Mouse (Mus musculus): ENCODE data around the gene Hoxd4. TPM values are rescaled to one million over a fixed set of nuclear protein-coding genes. Genes with fewer than 3 reads are reported as not detected.

The Hoxd4 gene
- total RNA-seq, 2 experiments from 2014 or later: not detected

DNA sequence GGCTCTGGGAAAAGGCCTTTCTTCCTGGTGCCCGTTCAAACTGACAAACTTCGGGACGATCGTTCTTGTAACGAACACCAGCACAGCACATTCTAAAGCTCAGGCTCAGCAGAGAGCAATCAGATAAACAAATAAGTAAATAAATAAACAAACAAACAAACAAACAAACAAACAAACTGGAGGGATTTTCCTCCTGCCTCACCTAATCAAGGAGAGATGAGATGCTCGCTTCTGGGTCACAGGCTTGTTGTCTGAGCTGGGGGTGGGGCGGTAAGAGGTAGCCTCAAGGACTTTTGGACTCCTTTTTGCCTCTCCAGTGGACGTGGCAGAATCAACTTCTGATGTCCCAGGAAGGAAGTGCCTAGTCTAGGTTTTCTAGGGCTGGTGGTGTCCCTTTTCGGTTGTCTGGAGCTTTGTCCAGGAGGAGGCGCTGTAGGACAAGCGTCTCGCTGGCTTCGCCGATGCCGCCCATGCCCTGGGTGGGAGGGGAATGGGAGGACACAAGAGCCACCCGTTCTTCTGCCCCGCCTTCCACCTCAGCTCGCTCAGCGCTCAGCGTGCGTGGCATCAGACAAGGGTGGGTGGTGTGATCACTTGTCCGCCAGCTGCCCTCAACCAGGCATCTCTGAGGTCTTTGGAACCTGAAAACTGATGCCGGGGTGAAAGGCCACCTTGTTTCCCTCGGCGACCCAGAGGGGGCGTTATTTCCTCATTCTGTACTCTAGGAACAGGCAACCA, 3.9 kb downstream of the Hoxd4 start:
- intact Hi-C loops (cut with DNase I): loop anchor here (1.0 to 5.0 kb wide), 4 partner anchors 249 to 597 kb away; no protein-coding TSS in a partner anchor
- peak; percentile 66 to 70 for DNase-seq (ENCODE audit: low spot score in 2 of 2)

GRCm38 (mm10) chr2:74720384-74720783, 8.7 kb downstream of the Hoxd4 start:
- DNase-seq (ENCODE audit: low spot score in 2 of 2): no peak
- intact Hi-C loops (cut with DNase I): no loop called here

- intact Hi-C loops (cut with DNase I): no loop called here
- no peak for DNase-seq (ENCODE audit: low spot score in 2 of 2)
These were observed 9.3 kb downstream of the Hoxd4 start for GRCm38 (mm10) chr2:74720955-74721491.

DNA sequence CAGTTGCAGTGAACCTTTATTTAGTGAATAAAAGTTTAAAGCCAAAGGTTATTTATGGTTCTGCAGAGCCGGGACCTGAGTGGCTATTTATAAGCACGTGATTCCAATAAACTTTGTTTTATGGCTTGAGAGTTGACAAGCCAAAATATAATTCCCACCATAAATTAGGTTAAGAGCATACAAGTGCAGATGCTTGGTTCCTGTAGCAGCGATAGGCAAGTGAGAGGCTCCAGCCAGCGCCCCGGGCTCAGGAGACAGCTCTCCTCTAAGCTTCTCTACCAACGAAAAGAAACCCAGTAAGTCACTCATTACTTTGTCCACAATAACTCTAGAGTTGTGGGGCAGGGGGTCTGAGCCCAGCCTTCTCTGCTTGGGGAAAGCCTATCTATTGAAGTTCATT, 10.2 kb downstream of the Hoxd4 start:
- intact Hi-C loops (cut with DNase I): no loop called here

GRCm38 (mm10) chr2:74722949-74723348, 11.2 kb downstream of the Hoxd4 start:
- intact Hi-C loops (cut with DNase I): no loop called here
- no peak for DNase-seq (ENCODE audit: low spot score in 2 of 2)

More for the DNA sequence above, 10.2 kb downstream of the Hoxd4 start:
- DNase-seq (ENCODE audit: low spot score in 2 of 2): no peak

DNA sequence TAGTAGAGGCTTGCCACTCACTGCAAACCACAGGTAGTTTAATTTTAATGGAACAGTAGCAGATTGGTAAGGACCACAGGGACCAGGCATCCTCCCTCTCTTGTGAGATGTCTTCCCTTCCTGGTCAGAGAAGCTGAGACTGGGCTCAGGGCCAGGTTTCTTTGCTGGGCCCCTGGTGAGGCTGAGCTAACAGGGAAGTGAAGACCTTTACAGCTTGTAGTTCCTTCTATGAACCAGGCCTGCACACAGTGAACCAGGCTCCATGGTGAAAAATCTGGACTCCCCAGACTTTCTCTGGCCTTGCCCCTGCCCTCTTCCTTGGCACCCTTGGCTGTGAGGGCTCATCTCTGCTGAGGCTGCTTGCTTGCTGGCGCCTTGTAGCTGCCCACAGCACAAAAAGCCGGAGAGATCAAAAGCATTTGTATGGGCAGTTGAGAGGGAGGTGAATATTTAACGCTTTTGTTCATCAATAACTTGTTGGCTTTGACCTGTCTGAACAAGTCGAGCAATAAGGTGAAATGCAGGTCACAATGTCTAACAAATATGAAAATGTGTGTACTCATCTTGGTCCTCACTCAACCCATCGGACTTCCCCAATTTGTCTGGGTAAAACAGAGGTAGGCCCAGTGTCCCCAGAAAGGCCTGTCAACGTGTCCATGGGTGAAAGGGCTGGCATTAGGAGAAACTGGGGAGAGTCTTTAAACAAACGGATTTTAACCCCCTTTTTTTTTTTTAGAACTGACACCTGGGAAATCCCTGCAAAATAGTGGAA, 12.7 kb downstream of the Hoxd4 start:
- no peak for DNase-seq (ENCODE audit: low spot score in 2 of 2)
- intact Hi-C loops (cut with DNase I): no loop called here

GRCm38 (mm10) chr2:74725171-74725570, 13.4 kb downstream of the Hoxd4 start:
- intact Hi-C loops (cut with DNase I): no loop called here
- no peak for DNase-seq (ENCODE audit: low spot score in 2 of 2)

GRCm38 (mm10) chr2:74726551-74726950, 14.8 kb downstream of the Hoxd4 start, which contains the start of gene Gm28230:
Gene Gm28230, plus strand, starts transcription at chr2:74726728.
- intact Hi-C loops (cut with DNase I): no loop called here
- no peak for DNase-seq (ENCODE audit: low spot score in 2 of 2)

GRCm38 (mm10) chr2:74726973-74727639, 15.4 kb downstream of the Hoxd4 start:
- intact Hi-C loops (cut with DNase I): no loop called here

GRCm38 (mm10) chr2:74727640-74728302, 16.0 kb downstream of the Hoxd4 start:
- DNase-seq (ENCODE audit: low spot score in 2 of 2): no peak
- intact Hi-C loops (cut with DNase I): no loop called here

More at GRCm38 (mm10) chr2:74726973-74727639, 15.4 kb downstream of the Hoxd4 start:
- no peak for DNase-seq (ENCODE audit: low spot score in 2 of 2)

DNA sequence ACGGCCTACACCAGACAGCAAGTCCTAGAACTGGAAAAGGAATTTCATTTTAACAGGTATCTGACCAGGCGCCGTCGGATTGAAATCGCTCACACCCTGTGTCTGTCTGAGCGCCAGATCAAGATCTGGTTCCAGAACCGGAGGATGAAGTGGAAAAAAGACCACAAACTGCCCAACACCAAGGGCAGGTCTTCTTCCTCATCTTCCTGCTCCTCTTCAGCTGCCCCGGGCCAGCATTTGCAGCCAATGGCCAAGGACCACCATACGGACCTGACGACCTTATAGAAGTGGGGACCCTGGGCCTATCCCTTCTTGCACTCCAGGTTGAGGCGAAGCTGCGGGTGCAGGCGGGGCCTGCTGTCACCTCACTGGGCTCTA, 16.6 kb downstream of the Hoxd4 start:
- intact Hi-C loops (cut with DNase I): no loop called here
- no peak for DNase-seq (ENCODE audit: low spot score in 2 of 2)

DNA sequence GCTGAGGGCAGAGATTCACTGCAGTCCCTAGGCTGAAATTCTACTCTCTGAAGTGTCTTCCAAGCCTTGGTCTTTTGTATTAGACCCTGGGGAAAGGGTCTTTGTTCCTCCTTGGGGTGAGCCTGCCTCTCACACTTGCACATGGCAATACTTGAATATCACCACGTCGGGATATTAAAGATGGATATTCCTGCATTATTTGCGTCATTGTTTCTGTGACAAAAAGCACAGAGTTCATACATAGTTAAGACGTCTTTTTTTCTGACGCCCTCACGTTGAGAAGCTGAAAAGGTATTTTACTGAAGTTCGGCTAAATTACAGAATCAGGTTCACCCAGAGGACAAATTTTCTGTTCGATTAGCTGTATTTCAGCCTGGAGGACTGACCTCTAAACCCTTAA, 18.6 kb downstream of the Hoxd4 start:
- no peak for DNase-seq (ENCODE audit: low spot score in 2 of 2)
- intact Hi-C loops (cut with DNase I): loop anchor here (10.0 kb wide), 1 partner anchor 1456 kb away; the partner anchor contains the start of gene Sp9

GRCm38 (mm10) chr2:74731055-74731454, 19.3 kb downstream of the Hoxd4 start:
- intact Hi-C loops (cut with DNase I): loop anchor here (10.0 kb wide), 1 partner anchor 1456 kb away; the partner anchor contains the start of gene Sp9
- DNase-seq (ENCODE audit: low spot score in 2 of 2): no peak

- no peak for DNase-seq (ENCODE audit: low spot score in 2 of 2)
- intact Hi-C loops (cut with DNase I): loop anchor here (10.0 kb wide), 1 partner anchor 1457 kb away; the partner anchor contains the start of gene Sp9
These were observed 20.2 kb downstream of the Hoxd4 start for GRCm38 (mm10) chr2:74731799-74732512.

DNA sequence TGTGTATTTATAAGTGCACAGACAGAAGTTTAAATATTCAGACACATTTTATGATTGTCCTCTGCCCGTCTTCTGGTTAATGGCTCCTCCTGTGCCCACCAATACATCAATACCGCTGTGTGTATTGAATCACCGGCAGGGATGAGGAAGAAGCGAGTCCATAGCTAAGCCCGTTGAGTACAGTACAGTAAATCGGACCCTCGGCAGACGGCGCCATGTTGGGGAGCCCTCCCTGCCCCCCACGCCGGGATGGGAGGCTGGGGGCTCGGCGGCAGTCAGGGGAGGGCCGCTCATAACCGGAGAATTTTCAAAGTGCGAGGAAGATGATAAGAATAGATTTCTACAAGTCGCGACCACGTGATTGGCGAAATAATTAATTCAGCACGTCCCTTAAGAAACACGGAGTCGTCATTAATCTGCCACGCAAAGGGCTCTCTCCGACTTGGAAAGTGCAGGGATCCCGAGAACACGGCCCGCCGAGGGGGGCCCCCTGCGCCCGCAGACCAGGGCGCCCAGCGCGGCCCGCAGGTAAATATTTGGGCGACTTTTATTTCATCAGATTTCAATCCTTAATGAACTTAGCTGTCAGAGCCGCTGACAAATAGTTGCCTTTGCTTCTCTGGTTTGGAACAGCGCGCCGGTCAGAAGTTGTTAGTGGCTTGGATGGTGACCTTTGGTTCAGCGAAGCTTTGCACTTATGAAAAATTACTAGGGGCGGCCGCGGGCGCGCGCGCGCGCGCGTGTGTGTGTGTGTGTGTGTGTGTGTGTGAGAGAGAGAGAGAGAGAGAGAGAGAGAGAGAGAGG, 21.0 kb downstream of the Hoxd4 start:
- DNase-seq (ENCODE audit: low spot score in 2 of 2): no peak

DNA sequence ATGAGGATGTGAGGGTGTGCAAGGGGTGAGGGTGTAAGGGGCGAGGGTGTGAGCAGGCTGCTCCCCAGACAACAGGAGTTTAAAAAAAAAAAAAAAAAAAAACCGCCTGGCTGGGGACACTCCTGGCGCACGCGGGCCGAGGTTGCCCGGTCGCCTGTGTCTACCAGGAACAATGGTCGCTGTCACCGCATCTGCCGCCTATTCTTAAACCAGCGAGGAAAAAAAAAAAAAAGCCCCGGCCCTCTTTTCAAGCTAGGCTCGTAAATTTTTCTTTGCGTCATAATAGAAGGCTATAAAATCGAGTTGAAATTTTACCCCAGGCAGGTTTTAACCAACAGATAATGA, 21.6 kb downstream of the Hoxd4 start:
- DNase-seq (ENCODE audit: low spot score in 2 of 2): no peak
- intact Hi-C loops (cut with DNase I): loop anchor here (10.0 kb wide), 1 partner anchor 1458 kb away; the partner anchor contains the start of gene Sp9

More for the DNA sequence above, 21.0 kb downstream of the Hoxd4 start:
- intact Hi-C loops (cut with DNase I): loop anchor here (10.0 kb wide), 1 partner anchor 1458 kb away; the partner anchor contains the start of gene Sp9

GRCm38 (mm10) chr2:74733765-74734164, 22.0 kb downstream of the Hoxd4 start:
- no peak for DNase-seq (ENCODE audit: low spot score in 2 of 2)
- intact Hi-C loops (cut with DNase I): loop anchor here (10.0 kb wide), 1 partner anchor 1459 kb away; the partner anchor contains the start of gene Sp9

DNA sequence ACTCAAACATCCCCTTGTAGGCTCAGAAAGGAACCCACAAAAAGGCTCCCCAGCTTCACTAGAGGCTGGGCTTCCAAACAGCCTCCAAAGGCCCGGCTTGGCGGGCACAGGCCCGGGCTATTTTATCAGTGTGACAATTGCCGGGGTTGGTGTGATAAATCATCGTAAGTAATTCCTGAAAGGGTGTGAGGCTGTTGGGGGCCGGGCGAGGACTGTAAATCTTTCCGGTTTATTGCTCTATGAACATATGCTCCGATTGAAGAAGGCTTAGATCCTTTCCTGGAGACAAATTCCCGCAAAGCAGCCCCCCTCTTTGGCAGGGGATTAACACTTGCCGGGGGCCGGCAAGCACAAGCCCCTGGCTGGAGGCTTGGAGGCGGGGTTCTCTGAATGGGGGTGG, 22.7 kb downstream of the Hoxd4 start:
- intact Hi-C loops (cut with DNase I): loop anchor here (10.0 kb wide), 1 partner anchor 1460 kb away; the partner anchor contains the start of gene Sp9
- no peak for DNase-seq (ENCODE audit: low spot score in 2 of 2)
